Mouse (Mus musculus) B cell, adult 2 months (primary cell): ENCODE results near the gene Nup210.
A peak's percentile ranks its signal among the peaks of the same experiment; 100 is the strongest.

ENCODE experiments used
- DNase-seq, 2 experiments: peaks; one replicate each; pipeline ENCODE4 v3.0.0; 2022

Gene Nup210

GRCm38 (mm10) chr6:91014198-91014958 lies 102.3 kb downstream of the Nup210 start:
- DNase-seq, result no peak

- DNase-seq, result no peak
These were observed 104.2 kb downstream of the Nup210 start for GRCm38 (mm10) chr6:91012458-91012857.

DNA sequence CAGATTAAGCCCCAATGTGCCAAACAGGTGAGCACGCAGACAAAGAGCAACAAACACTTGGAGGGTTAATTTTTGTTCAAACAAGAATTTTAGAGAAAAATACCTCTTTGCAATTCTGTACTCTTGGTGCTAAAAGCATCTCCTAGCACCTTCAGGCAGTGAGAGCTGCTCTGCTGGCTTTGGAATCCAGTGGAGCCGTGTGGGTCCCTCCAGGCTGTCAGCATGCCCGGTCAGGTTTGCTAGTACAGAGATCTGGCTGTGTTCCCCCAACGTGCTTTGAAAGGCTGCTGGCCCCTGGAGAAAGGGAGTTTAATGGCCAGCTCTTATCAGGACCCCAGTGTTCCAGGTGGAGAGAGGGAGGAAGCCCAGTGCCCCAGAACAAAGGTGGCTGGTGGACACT lies 105.1 kb downstream of the Nup210 start:
- no peak for DNase-seq

DNA sequence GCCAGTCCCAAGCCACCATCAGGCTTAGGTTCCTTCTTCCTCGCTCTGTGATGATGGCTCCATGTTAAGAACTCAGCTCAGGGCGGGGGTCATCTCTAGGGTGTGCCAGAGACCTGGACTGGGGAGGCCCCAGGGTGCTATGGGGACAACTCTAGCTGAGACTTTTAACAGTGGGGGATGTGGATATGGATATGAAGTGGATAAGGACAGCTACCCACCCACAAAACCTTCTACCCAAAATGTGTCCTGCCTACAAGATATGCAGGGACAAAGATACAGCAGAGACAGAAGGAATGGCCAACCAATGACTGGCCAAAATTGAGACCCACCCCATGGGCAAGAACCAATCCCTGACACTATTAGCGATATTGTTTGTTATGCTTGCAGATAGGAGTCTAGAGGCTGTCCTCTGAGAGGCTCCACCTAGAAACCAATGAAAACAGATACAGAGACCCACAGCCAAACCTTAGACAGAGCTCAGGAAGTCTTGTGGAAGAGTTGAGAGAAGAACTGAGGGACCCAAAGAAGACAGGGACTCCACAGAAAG lies 108.3 kb downstream of the Nup210 start:
- DNase-seq, result no peak

GRCm38 (mm10) chr6:91007207-91007606 lies 109.4 kb downstream of the Nup210 start:
- DNase-seq, result no peak

DNA sequence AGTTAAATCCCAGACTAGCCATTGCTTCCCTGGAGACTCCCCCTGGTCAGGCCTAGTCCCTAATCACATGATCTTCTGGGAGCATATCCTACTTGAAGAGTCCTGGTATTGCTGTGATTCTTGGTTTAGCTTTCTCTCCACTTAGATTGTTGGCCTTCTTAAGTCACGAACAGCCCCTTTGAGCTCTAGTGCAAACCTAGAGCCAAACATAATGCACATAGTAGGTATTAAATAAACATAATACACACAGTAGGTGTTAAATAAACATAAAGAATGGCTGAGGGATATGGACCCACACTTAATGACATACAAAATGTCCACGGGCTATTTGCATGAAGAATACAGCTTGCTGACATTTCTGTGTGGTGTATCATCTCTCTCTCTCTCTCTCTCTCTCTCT lies 112.5 kb downstream of the Nup210 start:
- DNase-seq, result no peak

GRCm38 (mm10) chr6:91003310-91003995 lies 113.2 kb downstream of the Nup210 start:
- DNase-seq, result no peak

GRCm38 (mm10) chr6:91001566-91001965 lies 115.1 kb downstream of the Nup210 start:
- no peak for DNase-seq

DNA sequence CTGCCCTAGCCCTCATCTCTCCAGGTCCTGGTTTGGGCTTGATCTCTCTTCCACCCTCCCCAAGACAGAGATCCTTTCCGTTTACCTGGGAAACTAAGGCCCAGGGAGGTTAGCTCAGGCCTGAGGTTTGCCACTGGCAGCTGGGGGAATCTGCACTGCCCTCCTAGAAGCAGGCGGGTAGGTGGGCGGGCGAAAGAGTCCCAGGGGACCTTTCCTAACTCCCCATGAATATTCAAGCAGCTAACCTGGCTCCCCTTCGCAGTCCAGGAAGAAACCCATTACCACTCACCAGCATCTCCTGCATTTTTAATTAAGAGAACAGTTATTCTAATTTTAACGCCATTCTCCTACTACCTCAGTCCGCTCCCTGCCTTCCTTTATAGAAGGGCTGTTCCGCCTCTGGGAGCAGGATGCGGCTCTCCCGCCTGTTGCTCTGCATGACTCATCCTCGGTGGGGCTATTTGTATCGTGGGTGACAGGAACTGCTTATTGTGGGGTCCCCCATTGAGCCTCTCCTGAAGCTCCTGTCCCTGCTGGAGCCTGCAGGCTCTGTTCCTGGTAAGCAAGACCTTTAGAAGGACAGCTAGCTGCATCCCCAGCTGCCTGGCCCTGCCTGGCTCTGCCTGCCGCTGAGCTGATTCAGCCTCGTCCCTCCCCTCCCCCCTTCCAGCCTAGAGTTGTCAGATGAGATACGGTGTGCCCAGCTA lies 115.7 kb downstream of the Nup210 start:
- no peak for DNase-seq

DNA sequence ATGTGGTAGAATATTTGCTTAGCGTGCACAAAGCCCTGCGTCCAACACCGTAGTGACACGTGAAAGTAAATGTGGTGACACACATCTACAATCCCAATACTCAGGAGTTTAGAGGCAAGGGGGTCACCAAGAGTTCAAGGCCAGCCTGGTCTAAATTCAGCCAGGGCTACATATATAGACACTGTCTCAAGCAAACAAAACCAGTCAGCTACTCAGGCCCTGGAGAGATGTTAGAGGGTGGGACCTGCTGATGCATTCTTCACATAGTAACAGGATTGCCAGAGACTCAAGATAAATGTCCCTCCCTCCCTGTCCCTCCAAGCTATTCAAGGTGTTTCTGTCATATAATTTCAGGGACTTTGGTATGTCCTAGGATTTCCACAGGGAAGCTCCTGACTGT lies 117.5 kb downstream of the Nup210 start:
- no peak for DNase-seq

- DNase-seq, result no peak
These were observed 119.6 kb downstream of the Nup210 start for GRCm38 (mm10) chr6:90997025-90997424.

GRCm38 (mm10) chr6:90996181-90996580 lies 120.4 kb downstream of the Nup210 start:
- DNase-seq, result no peak

DNA sequence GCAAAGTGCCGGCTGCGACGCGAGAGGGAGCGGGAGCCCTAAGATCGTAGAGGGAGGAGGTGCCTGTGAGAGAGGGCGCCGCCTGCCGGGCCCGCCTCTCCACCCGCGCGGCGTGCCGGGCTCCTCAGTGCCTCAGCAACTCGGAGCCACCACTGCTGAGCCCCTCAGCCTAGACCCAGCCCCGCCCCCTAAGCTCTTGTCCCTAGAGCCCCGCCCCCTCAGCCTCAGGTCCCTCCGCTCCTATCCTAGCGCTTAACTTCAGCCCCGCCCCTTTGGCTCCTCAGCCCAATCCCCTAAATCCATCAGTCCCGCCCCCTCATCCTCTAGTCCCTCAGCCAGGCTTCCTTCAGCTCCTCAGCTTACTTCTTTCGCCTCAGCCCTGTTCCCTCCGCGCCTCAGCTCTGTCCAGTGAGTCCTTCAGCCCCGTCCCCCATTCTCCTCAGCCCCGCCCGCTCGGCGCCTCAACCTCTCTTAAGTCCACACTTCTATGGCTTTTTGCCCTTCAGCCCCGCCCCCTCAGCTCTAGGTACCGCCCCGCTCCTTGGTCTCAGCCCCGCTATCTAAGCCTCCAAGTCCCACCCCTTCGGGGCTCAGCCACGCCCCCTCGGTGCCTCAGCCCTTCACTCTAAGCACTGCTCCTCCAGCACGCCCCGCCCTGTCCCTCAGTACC lies 127.8 kb downstream of the Nup210 start, which contains the start of gene Iqsec1:
TSS of gene Iqsec1 (minus strand) at position 38 of the 670 bp plus-strand sequence.
- DNase-seq, result peak; percentile 86 to 88

- DNase-seq, result no peak
These were observed 128.4 kb downstream of the Nup210 start for GRCm38 (mm10) chr6:90988299-90988625.

DNA sequence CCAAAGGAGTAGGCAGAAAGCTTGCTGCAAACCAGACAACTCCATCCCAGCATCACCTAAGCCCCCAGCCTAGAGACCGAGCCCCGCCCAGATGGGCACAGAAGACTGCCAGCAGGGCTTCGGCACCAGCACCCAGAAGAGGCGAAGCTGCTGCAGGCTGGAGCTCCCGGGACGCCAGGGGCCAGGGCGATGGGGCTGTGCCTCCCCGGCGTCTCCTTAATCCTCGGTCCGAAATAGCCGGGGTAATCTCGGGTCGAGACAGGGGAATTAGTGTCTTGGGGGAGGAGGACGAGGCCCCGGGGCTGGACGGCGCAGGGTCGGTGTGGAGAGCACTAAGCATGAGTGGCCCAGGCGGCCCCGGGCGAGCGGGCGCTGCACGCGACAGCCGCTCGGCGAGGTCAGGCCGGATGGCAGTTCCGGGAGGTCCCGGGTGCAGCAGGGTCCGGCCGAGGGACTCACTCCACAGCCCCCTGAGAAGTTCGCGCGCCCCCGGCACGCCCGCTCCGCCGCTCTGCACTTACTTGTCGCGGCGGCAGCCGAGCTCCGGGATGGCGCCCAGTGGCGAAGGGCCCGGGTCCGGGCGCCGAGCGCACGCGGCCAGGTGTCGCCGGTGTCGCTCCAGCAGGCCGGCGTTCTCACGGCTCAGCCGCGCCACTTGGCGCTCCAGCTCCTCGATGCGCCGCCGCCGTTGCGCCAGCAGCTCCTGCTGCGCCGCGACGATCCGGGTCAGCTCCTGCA lies 128.9 kb downstream of the Nup210 start:
- DNase-seq, result peak; percentile 24 to 36

GRCm38 (mm10) chr6:90984101-90984500 lies 132.5 kb downstream of the Nup210 start:
- DNase-seq, result no peak

GRCm38 (mm10) chr6:90974279-90974678 lies 142.3 kb downstream of the Nup210 start:
- no peak for DNase-seq

DNA sequence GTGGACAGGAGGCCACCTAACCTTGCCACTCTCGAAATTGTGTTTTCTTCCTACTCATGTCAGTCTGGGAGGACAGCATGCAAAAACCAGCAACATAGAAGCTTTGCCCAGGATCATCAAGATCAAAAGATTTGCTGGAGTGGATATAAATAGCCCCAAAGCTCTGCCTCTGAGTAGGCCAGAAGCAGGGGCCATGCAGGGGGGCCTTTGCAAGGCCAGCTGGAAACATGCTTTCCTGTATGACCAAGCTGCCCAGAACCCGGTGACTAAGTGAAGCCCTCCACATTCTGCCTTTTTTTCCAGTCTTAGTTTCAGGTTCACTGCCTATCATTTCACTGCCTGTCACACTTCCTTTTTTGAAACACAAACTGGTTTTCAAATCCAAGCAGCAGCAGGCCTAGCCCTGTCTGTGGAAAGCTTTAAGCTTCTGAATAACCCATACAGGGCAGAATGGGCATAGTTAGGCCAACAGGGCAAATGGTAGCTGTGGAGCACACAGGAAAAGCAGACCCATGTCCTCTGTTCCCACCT lies 147.2 kb downstream of the Nup210 start:
- DNase-seq, result no peak
